Mouse (Mus musculus): ENCODE data around the gene Hist2h2aa1. TPM values are rescaled to one million over a fixed set of nuclear protein-coding genes. Genes with fewer than 3 reads are reported as not detected.
A peak's percentile ranks its signal among the peaks of the same experiment; 100 is the strongest.
"Not testable (repeated sequence)": the region's sequence is repeated elsewhere in the genome, so short reads cannot be mapped to it uniquely, and the experiment has no call there.

Gene Hist2h2aa1
- polyA plus RNA-seq, 1 experiment from 2014 or later: 48.0 TPM

GRCm38 (mm10) chr3:96235836-96236235, 9.5 kb upstream of the Hist2h2aa1 start:
- Histone ChIP-seq H3K27ac (no peak overlapping the region), H3K4me1 (peaks cover 22% of the 10 kb centered on the region)
- ATAC-seq: no peak

DNA sequence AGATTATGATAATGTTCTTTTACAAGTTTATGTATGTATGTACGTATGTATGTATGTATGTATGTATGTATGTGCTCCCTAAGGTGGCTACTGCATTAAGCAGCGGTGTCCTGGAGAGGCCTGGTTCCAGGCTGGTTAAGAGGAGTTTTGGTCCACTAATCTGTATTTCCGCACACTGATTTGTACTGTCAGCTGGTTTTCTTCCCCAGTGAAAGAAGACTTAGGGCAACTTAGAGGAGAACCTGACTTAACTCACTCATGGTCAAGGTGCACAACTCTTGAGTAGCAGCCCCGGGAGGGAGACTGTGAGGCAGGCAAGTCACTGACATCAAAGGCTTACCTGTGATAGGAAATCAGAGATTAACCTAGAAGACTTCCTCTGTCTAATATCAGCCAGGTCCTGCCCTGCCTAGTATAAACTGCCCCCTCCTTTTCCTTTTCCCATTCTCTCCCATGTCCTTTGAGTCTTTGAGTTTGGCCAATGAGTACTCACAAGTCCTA, 8.4 kb upstream of the Hist2h2aa1 start:
- Histone ChIP-seq H3K27me3 (no peaks in the 10 kb centered on the region), H3K4me1 (peaks cover 27% of the 10 kb centered on the region), H3K4me3 (peak overlapping the region; percentile 48), H3K36me3 (ENCODE audit: poor library complexity, severe bottlenecking) (no peaks in the 10 kb centered on the region), H3K27ac (peak overlapping the region; percentile 81; the same call in 1 of the 2 replicates), H3K9me3 (replicated peaks) (no peaks in the 10 kb centered on the region), H3K4me2 (peak overlapping the region; percentile 64), H3K9ac (peak overlapping the region; percentile 78)
- WGBS: 81% methylated on average over 4 of the region's 4 CpGs
- no peak for ATAC-seq

More at GRCm38 (mm10) chr3:96235836-96236235, 9.5 kb upstream of the Hist2h2aa1 start:
- H3K4me2 ChIP-seq: no peak overlapping the region
- no peaks in the 10 kb centered on the region for H3K27me3 ChIP-seq
- 73% methylated on average over 3 of the region's 3 CpGs for WGBS
- no peak overlapping the region for H3K4me3 ChIP-seq
- no peaks in the 10 kb centered on the region for H3K36me3 ChIP-seq (ENCODE audit: poor library complexity, severe bottlenecking)
- H3K9me3 ChIP-seq (replicated peaks): no peaks in the 10 kb centered on the region
- no peak overlapping the region for H3K9ac ChIP-seq

DNA sequence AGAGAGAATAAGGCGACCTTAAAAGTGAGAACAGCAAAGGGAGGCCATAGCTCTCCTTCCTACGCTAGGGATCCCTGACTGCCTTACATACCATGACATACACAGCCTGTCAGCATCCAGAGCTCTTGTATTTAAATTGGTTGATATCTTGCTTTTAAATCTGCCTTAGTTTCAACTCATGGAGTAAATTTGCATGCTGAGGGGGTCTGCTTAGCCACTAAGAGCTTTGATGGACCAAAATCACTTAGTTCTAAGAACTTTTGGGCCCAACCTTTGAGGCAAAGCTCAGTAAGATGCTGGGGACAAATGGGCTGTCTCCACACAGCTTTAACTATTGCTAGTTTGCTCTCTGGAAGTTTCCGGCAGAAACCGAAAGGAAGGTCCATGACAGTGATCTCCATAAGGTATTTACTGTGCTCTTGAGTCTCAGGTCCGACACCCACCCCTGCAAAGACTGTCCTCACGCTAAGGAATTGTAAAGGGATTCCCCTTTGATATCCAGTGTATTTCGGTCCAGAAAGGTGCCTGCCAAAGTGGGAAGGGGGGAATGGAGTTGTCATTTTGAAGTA, 7.9 kb upstream of the Hist2h2aa1 start:
- Histone ChIP-seq H3K9me3 (replicated peaks) (no peaks in the 10 kb centered on the region), H3K4me1 (peaks cover 27% of the 10 kb centered on the region), H3K4me3 (peak overlapping the region; percentile 48), H3K36me3 (ENCODE audit: poor library complexity, severe bottlenecking) (no peaks in the 10 kb centered on the region), H3K9ac (peak overlapping the region; percentile 78), H3K27ac (peak overlapping the region; percentile 81), H3K4me2 (peak overlapping the region; percentile 64), H3K27me3 (no peaks in the 10 kb centered on the region)
- 21% methylated on average over 7 of the region's 7 CpGs for WGBS
- no peak for ATAC-seq

- under 1% methylated on average over 12 of the region's 12 CpGs for WGBS
- ATAC-seq: no peak
- H3K4me1 ChIP-seq: peaks cover 27% of the 10 kb centered on the region
- peak overlapping the region; percentile 81 for H3K27ac ChIP-seq
- H3K9ac ChIP-seq: peak overlapping the region; percentile 78
- H3K36me3 ChIP-seq (ENCODE audit: poor library complexity, severe bottlenecking): no peaks in the 10 kb centered on the region
- H3K4me3 ChIP-seq: peak overlapping the region; percentile 48
- no peaks in the 10 kb centered on the region for H3K27me3 ChIP-seq
- no peaks in the 10 kb centered on the region for H3K9me3 ChIP-seq (replicated peaks)
- H3K4me2 ChIP-seq: peak overlapping the region; percentile 64
Measured at GRCm38 (mm10) chr3:96237904-96238511, 7.3 kb upstream of the Hist2h2aa1 start.

GRCm38 (mm10) chr3:96238954-96239793, 6.1 kb upstream of the Hist2h2aa1 start, which contains the start of gene Hist2h3c2:
TSS of gene Hist2h3c2 (minus strand) at chr3:96239127.
- Histone ChIP-seq H3K9ac (peak within 1 kb of the TSS; percentile 78), H3K27ac (peak within 1 kb of the TSS; percentile 81), H3K4me3 (peak within 1 kb of the TSS; percentile 48), H3K4me1 (peaks cover 33% of the 10 kb centered on the region), H3K4me2 (peak within 1 kb of the TSS; percentile 64)
- 0% methylated on average over 9 of the region's 68 CpGs for WGBS
- not testable (repeated sequence) for H3K36me3 ChIP-seq (ENCODE audit: poor library complexity, severe bottlenecking); H3K27me3 ChIP-seq; H3K9me3 ChIP-seq (replicated peaks)
- ATAC-seq: peak; percentile 90

DNA sequence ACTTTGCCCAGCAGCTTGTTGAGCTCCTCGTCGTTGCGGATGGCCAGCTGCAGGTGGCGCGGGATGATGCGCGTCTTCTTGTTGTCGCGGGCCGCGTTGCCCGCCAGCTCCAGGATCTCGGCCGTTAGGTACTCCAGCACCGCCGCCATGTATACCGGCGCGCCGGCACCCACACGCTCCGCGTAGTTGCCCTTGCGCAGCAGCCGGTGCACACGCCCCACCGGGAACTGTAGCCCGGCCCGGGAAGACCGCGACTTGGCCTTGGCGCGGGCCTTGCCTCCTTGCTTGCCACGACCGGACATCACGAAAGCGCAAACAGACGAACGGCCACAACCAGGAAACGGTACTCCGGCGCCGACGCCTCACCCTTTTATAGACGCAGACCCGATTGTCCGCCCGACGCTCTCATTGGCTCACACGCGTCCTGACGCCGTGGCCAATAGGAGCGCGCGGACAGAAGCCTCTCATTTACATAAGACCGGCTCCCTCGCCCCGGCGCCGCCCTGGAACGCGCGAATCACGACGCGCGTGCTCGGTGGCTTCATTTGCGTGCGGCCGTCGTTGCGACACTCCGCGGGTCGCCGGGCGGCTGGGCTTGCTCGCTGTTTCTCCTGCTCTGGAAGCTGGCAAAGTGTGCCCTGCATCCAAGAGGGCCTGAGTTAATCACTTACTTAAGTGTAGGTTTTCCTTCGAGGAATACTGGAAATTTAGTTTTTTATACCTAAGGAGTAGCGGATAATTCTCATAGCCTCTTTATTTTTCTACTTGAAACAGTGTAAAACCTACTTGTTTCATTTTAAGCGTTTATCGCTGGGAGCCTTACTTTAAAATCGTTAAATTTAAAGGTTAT, 5.1 kb upstream of the Hist2h2aa1 start, which contains the start of gene Hist2h2aa2:
Hist2h2aa2 (minus strand) TSS at position 328 of the 850 bp plus-strand sequence.
- Histone ChIP-seq H3K4me2 (peak within 1 kb of the TSS; percentile 51), H3K27ac (peak within 1 kb of the TSS; percentile 81), H3K4me1 (peaks cover 41% of the 10 kb centered on the region), H3K9ac (peak within 1 kb of the TSS; percentile 65), H3K4me3 (peak within 1 kb of the TSS; percentile 36)
- not testable (repeated sequence) for H3K9me3 ChIP-seq (replicated peaks); H3K27me3 ChIP-seq; H3K36me3 ChIP-seq (ENCODE audit: poor library complexity, severe bottlenecking)
- 3% methylated on average over 36 of the region's 85 CpGs for WGBS
- peak; percentile 87 for ATAC-seq

GRCm38 (mm10) chr3:96240799-96241197, 4.5 kb upstream of the Hist2h2aa1 start:
- H3K4me2 ChIP-seq: peak overlapping the region; percentile 49
- H3K4me3 ChIP-seq: peak overlapping the region; percentile 20; the same call in 1 of the 2 replicates
- no peak for ATAC-seq
- H3K27me3 ChIP-seq: no peaks in the 10 kb centered on the region
- H3K9ac ChIP-seq: peak overlapping the region; percentile 65
- peaks cover 41% of the 10 kb centered on the region for H3K4me1 ChIP-seq
- H3K27ac ChIP-seq: peak overlapping the region; percentile 81
- H3K36me3 ChIP-seq (ENCODE audit: poor library complexity, severe bottlenecking): no peaks in the 10 kb centered on the region
- WGBS: 72% methylated on average over 9 of the region's 9 CpGs
- H3K9me3 ChIP-seq (replicated peaks): no peaks in the 10 kb centered on the region

GRCm38 (mm10) chr3:96243921-96244572, 1.2 kb upstream of the Hist2h2aa1 start:
- Histone ChIP-seq H3K4me1 (peaks cover 41% of the 10 kb centered on the region), H3K27ac (peak overlapping the region; percentile 96; the same call in 1 of the 2 replicates), H3K27me3 (no peaks in the 10 kb centered on the region), H3K4me3 (no peak overlapping the region), H3K9ac (peak overlapping the region; percentile 79), H3K4me2 (peak overlapping the region; percentile 70), H3K36me3 (ENCODE audit: poor library complexity, severe bottlenecking) (no peaks in the 10 kb centered on the region), H3K9me3 (replicated peaks) (no peaks in the 10 kb centered on the region)
- 81% methylated on average over 7 of the region's 7 CpGs for WGBS
- no peak for ATAC-seq

DNA sequence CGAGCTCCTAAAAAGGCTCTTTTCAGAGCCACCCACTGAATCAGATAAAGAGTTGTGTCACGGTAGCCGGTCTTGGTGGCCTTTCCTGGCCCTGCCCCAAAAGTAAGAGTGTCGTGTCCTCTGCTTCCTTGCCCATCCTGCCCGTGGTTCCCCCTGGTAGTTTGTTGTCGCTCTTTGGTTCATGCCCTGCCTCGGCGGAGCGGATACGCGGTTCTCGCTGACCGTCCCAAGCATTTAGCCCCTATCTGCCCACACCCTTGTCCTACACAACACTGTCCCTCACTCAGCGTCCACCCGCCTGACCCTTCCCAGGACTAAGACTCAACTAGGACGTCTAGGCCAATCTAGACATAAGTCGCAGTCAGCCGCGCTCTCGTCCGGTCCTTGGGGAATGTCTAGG, 721 bp downstream of the Hist2h2aa1 start:
- peak overlapping the region; percentile 60; the same call in 1 of the 2 replicates for H3K9ac ChIP-seq
- 0% methylated on average over 10 of the region's 21 CpGs for WGBS
- not testable (repeated sequence) for H3K9me3 ChIP-seq (replicated peaks); ATAC-seq; H3K27me3 ChIP-seq; H3K36me3 ChIP-seq (ENCODE audit: poor library complexity, severe bottlenecking)
- H3K4me2 ChIP-seq: peak overlapping the region; percentile 51
- H3K4me3 ChIP-seq: peak overlapping the region; percentile 38
- H3K4me1 ChIP-seq: peaks cover 42% of the 10 kb centered on the region
- peak overlapping the region; percentile 80 for H3K27ac ChIP-seq

- Histone ChIP-seq H3K4me1 (peaks cover 39% of the 10 kb centered on the region), H3K9ac (peak within 1 kb of the TSS; percentile 73)
- H3K36me3 ChIP-seq (ENCODE audit: poor library complexity, severe bottlenecking): not testable (repeated sequence)
Measured at GRCm38 (mm10) chr3:96246427-96246856, 1.1 kb downstream of the Hist2h2aa1 start, which contains the start of gene Hist2h3c1. TSS of gene Hist2h3c1 (plus strand) at chr3:96246685.

More at GRCm38 (mm10) chr3:96246427-96246856, 1.1 kb downstream of the Hist2h2aa1 start, which contains the start of gene Hist2h3c1:
- Histone ChIP-seq H3K4me3 (peak within 1 kb of the TSS; percentile 45), H3K4me2 (peak within 1 kb of the TSS; percentile 62), H3K27ac (peak within 1 kb of the TSS; percentile 80)
- ATAC-seq: peak; percentile 90
- not testable (repeated sequence) for H3K27me3 ChIP-seq; H3K9me3 ChIP-seq (replicated peaks)
- WGBS: 0% methylated on average over 1 of the region's 47 CpGs

Measured in forebrain, embryonic 13.5 days (tissue).